Mouse (Mus musculus) forebrain, embryonic 13.5 days (tissue): ENCODE data around the gene Nsun5. TPM values are rescaled to one million over a fixed set of nuclear protein-coding genes. Genes with fewer than 3 reads are reported as not detected.
A peak's percentile ranks its signal among the peaks of the same experiment; 100 is the strongest.

Experiments
- ATAC-seq: fragments of 200-750 bp; cut with Nextera tagmentation; 2 replicates; pipeline ENCODE4 v1.8.0; 2017
- H3K27ac ChIP-seq: fragments of 300-500 bp; sonication (generic); 2 replicates; pipeline ENCODE4 v1.5.1; 2015; ENCODE audit warnings: inconsistent platforms, mild to moderate bottlenecking, moderate library complexity
- H3K27me3 ChIP-seq: fragments of 300-500 bp; sonication (generic); 2 replicates; pipeline ENCODE4 v1.6.1; 2015; ENCODE audit warnings: mild to moderate bottlenecking, inconsistent platforms
- H3K36me3 ChIP-seq: fragments of 300-500 bp; sonication (generic); 2 replicates; pipeline ENCODE4 v1.6.1; 2015; ENCODE audit warnings: mild to moderate bottlenecking, inconsistent platforms; ENCODE audit not compliant: poor library complexity, severe bottlenecking
- H3K4me1 ChIP-seq: fragments of 300-500 bp; sonication (generic); 2 replicates; pipeline ENCODE4 v1.6.1; 2015; ENCODE audit warnings: inconsistent platforms
- H3K4me2 ChIP-seq: fragments of 300-500 bp; sonication (generic); 2 replicates; pipeline ENCODE4 v1.6.1; 2015; ENCODE audit warnings: inconsistent platforms, mild to moderate bottlenecking, moderate library complexity
- H3K4me3 ChIP-seq: fragments of 300-500 bp; sonication (generic); 2 replicates; pipeline ENCODE4 v1.5.1; 2015; ENCODE audit warnings: mild to moderate bottlenecking, inconsistent platforms
- H3K9ac ChIP-seq: fragments of 300-500 bp; sonication (generic); 2 replicates; pipeline ENCODE4 v1.6.1; 2015; ENCODE audit warnings: mild to moderate bottlenecking, inconsistent platforms
- H3K9me3 ChIP-seq: fragments of 300-500 bp; sonication (generic); replicated peaks from 2 replicates; pipeline ENCODE4 v1.6.1; 2016; ENCODE audit warnings: inconsistent platforms
- WGBS: fragments of 180-500 bp; shearing (Covaris S2); methylation state at CpG from one replicate; pipeline ENCODE4 v1.1.7; 2015; 5-methylcytosine and 5-hydroxymethylcytosine counted together
- polyA plus RNA-seq: library from polyadenylated mRNA; unstranded; fragments of >200 nt; fragmentation: Nextera tagmentation; extraction: Ambion mirVana; gene quantifications from 2 replicates; pipeline ENCODE4 v1.2.1, GENCODE M21; 2015

Nsun5 gene
- 36.8 and 40.4 TPM in 2 replicates for polyA plus RNA-seq

DNA sequence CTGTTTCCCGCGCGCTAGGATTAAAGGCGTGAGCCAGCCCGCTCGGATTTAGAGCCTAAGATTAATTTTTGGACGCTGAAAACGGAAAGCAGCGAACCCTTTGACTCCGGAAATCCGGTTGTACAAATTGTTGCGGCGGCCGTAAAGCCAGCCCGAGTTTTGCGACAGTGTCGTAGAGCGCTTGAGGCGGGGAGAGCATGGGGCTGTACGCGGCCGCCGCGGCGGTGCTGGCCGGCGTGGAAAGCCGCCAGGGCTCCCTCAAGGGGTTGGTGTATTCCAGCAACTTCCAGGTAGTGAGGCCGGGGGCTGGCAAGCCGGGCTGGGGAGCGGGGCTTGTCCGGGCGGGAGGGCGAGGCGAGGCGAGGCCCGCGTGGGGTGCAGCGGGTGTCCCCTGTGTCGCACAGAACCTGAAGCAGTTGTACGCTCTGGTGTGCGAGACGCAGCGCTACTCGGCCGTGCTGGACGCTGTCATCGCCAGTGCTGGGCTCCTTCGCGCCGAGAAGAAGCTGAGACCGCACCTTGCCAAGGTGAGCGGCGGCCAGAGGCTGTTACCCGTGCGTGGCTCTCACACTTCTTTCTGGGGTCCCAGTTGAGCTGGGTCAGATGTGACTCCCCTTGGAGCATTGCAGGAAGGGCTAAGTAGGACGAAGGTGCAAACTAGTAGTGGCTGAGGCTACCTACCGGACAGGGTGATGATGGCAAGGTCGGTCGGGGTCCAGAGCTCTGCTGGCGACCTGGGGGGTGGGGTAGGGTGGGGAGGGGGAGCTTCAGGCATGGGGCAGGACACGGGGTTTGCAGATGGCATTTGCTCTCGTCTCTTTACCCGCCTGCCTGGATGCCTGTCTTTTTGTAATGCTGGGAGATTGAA is at the start of gene Nsun5:
Gene Nsun5, plus strand, starts transcription at position 167 of the 868 bp plus-strand sequence.
- H3K9ac ChIP-seq = peak within 1 kb of the TSS; percentile 93
- WGBS = 1% methylated on average over 64 of the region's 64 CpGs
- H3K4me3 ChIP-seq = peak within 1 kb of the TSS; percentile 84

DNA sequence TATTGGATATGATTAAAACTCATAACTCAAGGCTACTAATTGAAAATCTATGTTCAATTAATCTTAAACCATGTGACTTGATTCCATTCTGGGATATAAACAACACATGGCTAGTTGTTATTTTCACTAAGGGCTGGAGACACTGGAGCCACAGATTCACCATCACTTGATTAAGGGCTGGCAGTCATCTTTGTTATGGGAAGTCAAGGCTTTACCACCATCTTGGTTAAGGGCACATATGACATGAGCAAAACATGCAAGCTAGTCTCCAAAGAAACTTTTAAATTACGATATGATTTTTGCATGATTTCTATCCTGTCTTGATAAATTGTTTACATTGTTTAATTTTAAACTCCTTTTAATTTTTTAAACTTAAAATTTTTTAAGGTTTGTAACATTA is 47.6 kb upstream of the Nsun5 start:
- no peaks in the 10 kb centered on the region for H3K36me3 ChIP-seq
- no peak overlapping the region for H3K9ac ChIP-seq
- H3K27me3 ChIP-seq = no peaks in the 10 kb centered on the region
- no peaks in the 10 kb centered on the region for H3K4me1 ChIP-seq
- H3K9me3 ChIP-seq = no peaks in the 10 kb centered on the region
- no peak overlapping the region for H3K4me2 ChIP-seq
- H3K27ac ChIP-seq = no peak overlapping the region
- no peak for ATAC-seq
- no peak overlapping the region for H3K4me3 ChIP-seq
- 93% methylated on average over 1 of the region's 1 CpGs for WGBS

More for the DNA sequence above, at the start of gene Nsun5:
- H3K27me3 ChIP-seq = peaks cover 6% of the 10 kb centered on the region; the same call in 1 of the 2 replicates
- H3K4me1 ChIP-seq = peaks cover 22% of the 10 kb centered on the region
- peak within 1 kb of the TSS; percentile 70; the same call in 1 of the 2 replicates for H3K27ac ChIP-seq
- peak within 1 kb of the TSS; percentile 88 for H3K4me2 ChIP-seq
- ATAC-seq = peak; percentile 84
- no peaks in the 10 kb centered on the region for H3K9me3 ChIP-seq
- H3K36me3 ChIP-seq = peaks cover 36% of the 10 kb centered on the region

DNA sequence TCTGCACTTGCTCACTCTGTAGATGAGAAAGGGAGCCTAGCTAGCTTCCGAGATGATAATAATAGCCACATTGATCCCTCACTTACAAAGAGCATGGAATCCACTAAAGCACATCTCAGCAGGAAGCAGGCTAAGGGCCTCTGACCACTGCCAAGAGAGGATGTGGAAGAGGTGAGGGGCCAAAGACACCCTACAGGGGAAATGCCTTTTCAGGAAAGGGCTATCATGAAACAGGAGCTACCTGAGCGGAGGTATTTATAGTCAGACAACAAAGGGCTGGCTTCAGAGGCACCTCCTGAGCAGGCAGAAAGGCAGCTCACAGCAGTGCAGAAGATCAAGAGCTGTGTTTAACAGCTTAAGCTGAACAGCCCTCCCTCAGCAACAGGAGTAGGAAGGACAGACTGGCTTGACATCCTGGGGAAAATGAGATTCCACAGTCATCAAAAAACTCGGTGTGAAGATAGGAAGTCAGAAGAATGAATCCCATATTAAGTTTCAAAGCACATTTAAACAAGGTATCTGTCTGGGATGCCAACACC is 43.6 kb upstream of the Nsun5 start:
- Histone ChIP-seq H3K27ac (no peak overlapping the region), H3K9ac (no peak overlapping the region), H3K27me3 (no peaks in the 10 kb centered on the region), H3K9me3 (no peaks in the 10 kb centered on the region), H3K4me2 (no peak overlapping the region), H3K4me1 (no peaks in the 10 kb centered on the region), H3K36me3 (no peaks in the 10 kb centered on the region), H3K4me3 (no peak overlapping the region)
- 7% methylated on average over 3 of the region's 3 CpGs for WGBS
- no peak for ATAC-seq

DNA sequence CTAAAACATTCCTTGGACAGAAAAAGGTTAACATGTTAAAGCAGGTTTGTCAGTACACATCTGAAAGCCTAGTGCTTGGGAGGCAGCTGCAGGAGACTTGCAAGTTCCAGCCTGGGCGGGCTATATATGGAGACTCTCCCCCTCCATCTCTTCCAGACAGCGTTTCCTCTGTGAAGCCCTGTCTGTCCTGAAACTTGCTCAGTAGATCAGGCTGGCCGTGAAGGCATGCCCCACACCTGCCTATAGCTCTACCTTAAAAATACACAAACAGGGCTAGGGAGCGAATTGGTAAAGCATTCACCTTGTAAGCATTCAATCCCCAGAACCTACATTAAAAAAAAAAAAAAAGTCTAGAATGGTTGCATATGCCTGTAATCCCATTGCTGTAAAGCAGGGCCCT is 40.3 kb upstream of the Nsun5 start:
- no peaks in the 10 kb centered on the region for H3K27me3 ChIP-seq
- WGBS = 86% methylated on average over 4 of the region's 4 CpGs
- H3K4me2 ChIP-seq = no peak overlapping the region
- H3K4me1 ChIP-seq = no peaks in the 10 kb centered on the region
- no peaks in the 10 kb centered on the region for H3K36me3 ChIP-seq
- no peak for ATAC-seq
- H3K27ac ChIP-seq = no peak overlapping the region
- H3K9me3 ChIP-seq = no peaks in the 10 kb centered on the region
- no peak overlapping the region for H3K4me3 ChIP-seq
- no peak overlapping the region for H3K9ac ChIP-seq

DNA sequence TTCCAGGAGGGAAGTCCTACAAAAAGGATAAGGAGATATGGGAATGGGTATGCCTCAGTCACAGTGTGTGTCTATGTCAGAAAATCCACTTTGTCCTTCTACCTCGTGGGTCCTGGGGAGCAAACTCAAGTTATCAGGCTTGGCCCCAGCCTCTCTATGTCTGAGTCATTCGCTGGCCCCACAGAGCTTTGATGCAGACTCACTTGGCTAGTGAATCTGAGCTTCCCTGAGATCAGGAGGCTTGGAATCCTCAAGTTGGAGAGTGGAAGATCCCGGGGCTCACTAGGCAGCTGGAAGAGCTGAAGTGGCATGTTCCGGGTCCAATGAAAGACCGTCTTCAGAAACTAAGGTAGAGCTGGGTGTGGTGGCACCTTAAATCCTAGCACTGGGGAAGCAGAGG is 39.6 kb upstream of the Nsun5 start:
- Histone ChIP-seq H3K9ac (no peak overlapping the region), H3K9me3 (no peaks in the 10 kb centered on the region), H3K4me3 (no peak overlapping the region), H3K4me2 (no peak overlapping the region), H3K36me3 (no peaks in the 10 kb centered on the region), H3K27me3 (no peaks in the 10 kb centered on the region), H3K4me1 (no peaks in the 10 kb centered on the region), H3K27ac (no peak overlapping the region)
- no peak for ATAC-seq
- WGBS = 84% methylated on average over 5 of the region's 5 CpGs

DNA sequence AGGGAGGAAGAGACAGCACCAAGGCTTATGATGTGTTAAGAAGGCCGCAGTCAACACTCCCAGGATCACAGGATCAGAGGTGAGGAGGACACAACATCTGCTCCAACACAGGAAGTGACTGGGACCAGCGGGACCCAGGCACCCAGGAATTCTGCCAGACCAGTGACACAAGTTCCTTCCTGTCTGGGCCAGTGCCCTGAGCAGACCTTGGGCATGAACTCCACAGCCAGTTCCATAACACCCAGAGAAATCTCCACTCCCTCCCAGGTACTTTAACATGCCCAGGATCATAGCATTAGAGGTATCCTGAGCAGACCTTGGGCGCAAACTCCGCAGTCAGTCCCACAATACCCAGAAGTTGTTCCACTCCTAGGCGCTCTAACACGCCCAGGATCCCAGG is 38.6 kb upstream of the Nsun5 start:
- H3K9me3 ChIP-seq = no peaks in the 10 kb centered on the region
- no peaks in the 10 kb centered on the region for H3K36me3 ChIP-seq
- no peaks in the 10 kb centered on the region for H3K4me1 ChIP-seq
- H3K4me3 ChIP-seq = no peak overlapping the region
- ATAC-seq = no peak
- H3K4me2 ChIP-seq = no peak overlapping the region
- no peaks in the 10 kb centered on the region for H3K27me3 ChIP-seq
- H3K9ac ChIP-seq = no peak overlapping the region
- WGBS = 93% methylated on average over 6 of the region's 6 CpGs
- no peak overlapping the region for H3K27ac ChIP-seq

DNA sequence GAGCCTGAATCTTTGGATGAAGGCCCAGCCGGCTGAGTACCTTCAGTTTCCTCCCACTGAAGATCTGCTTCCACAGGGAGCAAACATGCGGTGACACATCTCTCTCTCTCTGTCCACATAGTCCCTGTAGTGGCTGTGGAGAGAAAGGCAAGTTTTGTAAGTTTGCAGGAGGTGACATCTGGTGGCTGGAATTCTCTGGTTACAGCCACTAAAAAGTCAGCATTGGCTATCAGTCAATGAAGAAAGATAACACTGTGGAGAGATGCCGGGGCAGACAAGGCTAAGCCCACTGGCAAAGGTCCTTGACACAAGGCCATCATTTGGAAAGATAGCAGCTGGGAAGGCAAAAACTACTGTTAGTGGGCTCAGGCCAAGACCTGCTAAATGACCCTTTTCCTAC is 32.2 kb upstream of the Nsun5 start:
- no peaks in the 10 kb centered on the region for H3K9me3 ChIP-seq
- no peak overlapping the region for H3K9ac ChIP-seq
- H3K4me2 ChIP-seq = no peak overlapping the region
- no peaks in the 10 kb centered on the region for H3K4me1 ChIP-seq
- H3K27me3 ChIP-seq = no peaks in the 10 kb centered on the region
- no peak overlapping the region for H3K27ac ChIP-seq
- no peak overlapping the region for H3K4me3 ChIP-seq
- no peak for ATAC-seq
- 73% methylated on average over 3 of the region's 3 CpGs for WGBS
- H3K36me3 ChIP-seq = no peaks in the 10 kb centered on the region

DNA sequence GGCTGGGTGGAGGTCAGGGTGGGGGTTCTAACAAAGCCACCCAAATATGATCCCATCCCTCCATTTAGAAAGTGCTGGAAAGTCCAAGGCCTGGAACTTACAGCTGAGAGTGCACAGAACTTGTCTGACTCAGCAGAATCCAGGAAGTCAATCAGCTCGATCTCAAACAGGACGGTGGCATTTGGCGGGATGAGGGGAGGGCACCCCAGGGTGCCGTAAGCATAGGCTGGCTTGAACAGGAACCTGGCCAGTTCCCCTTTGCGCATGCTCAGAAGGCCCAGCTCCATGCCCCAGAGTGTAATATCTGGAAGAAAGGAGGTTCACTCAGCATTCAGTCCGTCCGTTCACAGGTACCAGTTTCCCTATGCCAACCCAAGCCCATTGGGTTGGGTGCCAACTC is 23.8 kb upstream of the Nsun5 start:
- 86% methylated on average over 7 of the region's 7 CpGs for WGBS
- Histone ChIP-seq H3K4me2 (no peak overlapping the region), H3K27me3 (no peaks in the 10 kb centered on the region), H3K36me3 (no peaks in the 10 kb centered on the region), H3K4me3 (no peak overlapping the region), H3K9ac (no peak overlapping the region), H3K27ac (no peak overlapping the region), H3K4me1 (no peaks in the 10 kb centered on the region), H3K9me3 (no peaks in the 10 kb centered on the region)
- no peak for ATAC-seq

DNA sequence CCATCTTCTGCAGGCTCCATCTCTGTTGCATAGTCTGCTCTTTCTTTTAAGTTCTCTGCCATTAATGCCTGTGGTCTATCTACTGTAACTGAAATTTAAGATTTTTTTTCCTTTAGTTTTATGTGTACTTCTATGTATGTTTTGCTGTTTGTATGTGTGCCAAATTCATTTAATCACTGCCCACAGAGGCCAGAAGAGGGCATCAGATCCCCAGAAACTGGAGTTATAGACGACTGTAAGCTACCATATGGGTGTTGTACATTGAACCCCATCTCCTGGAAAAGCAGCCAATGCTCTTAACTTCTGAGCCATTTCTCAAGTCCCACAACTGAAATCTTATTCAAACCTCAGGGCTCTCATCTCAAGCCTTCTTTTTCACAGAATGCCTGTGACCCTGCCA is 23.3 kb upstream of the Nsun5 start:
- H3K4me2 ChIP-seq = no peak overlapping the region
- no peak overlapping the region for H3K9ac ChIP-seq
- ATAC-seq = no peak
- H3K27ac ChIP-seq = no peak overlapping the region
- WGBS = 17% methylated on average over 1 of the region's 1 CpGs
- no peak overlapping the region for H3K4me3 ChIP-seq
- H3K9me3 ChIP-seq = no peaks in the 10 kb centered on the region
- H3K36me3 ChIP-seq = no peaks in the 10 kb centered on the region
- H3K27me3 ChIP-seq = no peaks in the 10 kb centered on the region
- H3K4me1 ChIP-seq = no peaks in the 10 kb centered on the region

DNA sequence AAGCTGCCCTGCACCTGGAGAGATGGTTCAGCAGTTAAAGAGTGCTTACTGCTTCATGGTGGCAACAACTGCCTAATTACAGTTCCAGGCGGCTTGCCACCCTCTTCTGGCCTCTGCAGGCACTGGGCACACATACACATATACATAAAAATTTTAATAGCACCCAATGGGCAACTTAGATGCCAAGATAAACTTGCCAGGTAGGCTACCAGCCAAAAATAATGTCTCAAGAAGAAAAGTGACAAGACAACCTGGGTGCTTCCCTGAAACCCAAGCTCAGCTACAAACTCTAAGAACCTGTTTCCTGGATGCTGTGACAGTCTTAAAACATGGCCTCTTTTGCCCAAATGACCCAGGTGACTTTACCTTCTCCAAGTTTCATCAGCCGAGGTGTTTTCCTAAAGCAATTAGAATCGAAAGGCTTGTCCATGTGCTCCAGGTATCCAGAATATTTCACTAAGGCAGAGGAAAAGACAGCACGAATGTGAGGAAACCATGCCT is 22.2 kb upstream of the Nsun5 start:
- no peak overlapping the region for H3K27ac ChIP-seq
- H3K4me3 ChIP-seq = no peak overlapping the region
- no peaks in the 10 kb centered on the region for H3K9me3 ChIP-seq
- no peak overlapping the region for H3K9ac ChIP-seq
- H3K4me2 ChIP-seq = no peak overlapping the region
- WGBS = 67% methylated on average over 4 of the region's 4 CpGs
- ATAC-seq = no peak
- H3K4me1 ChIP-seq = no peaks in the 10 kb centered on the region
- H3K36me3 ChIP-seq = no peaks in the 10 kb centered on the region
- H3K27me3 ChIP-seq = 0 out of 2 replicates have a peak, but pooled peaks cover 2% of the 10 kb centered on the region

DNA sequence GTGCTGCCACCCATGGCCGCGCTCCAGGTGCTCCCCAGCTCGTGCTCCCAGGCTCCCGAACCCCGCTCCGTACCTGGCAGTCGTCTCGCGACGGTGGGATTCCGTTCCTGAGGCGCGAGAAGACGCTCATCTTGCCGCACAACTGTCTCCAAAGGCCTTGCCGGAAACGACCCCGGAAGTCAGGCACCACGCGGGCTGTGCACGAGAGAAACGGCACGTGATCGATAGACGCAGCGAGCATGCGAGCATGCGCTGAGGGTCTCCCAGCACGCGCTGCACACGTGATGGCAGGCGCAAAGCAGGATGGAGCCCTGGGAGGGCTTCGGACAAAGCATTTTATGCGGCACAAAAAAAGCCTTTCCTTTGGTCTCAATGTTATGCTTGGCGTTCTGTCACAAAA is 19.9 kb upstream of the Nsun5 start, which contains the start of gene Fkbp6:
Gene Fkbp6, minus strand, starts transcription at position 183 of the 400 bp plus-strand sequence.
- Histone ChIP-seq H3K27ac (no peak within 1 kb of the TSS), H3K27me3 (peaks cover 11% of the 10 kb centered on the region), H3K9me3 (no peaks in the 10 kb centered on the region), H3K4me3 (no peak within 1 kb of the TSS), H3K4me1 (no peaks in the 10 kb centered on the region), H3K4me2 (no peak within 1 kb of the TSS), H3K9ac (no peak within 1 kb of the TSS), H3K36me3 (no peaks in the 10 kb centered on the region)
- no peak for ATAC-seq
- 91% methylated on average over 35 of the region's 35 CpGs for WGBS

DNA sequence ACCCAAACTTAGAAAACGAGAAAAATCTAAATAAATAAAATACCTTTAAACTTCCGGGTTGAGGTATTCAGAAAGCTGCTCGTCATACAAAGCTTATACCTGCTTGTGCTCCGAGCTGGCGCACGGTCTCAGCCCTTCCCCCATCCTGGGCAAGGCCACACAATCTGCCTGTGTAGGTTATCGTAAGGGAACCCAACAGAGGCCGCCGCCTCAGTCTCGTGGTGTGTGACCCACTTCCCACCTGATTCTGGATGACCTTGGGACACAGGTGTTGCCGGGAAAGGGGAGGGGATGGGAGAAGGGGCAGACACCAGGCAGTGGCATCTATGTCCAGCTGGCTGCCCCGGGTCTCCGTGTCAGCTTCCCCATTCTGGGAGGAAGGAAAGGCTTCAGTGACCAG is 18.1 kb upstream of the Nsun5 start:
- Histone ChIP-seq H3K36me3 (no peaks in the 10 kb centered on the region), H3K4me3 (no peak overlapping the region), H3K27ac (no peak overlapping the region), H3K27me3 (peaks cover 11% of the 10 kb centered on the region), H3K9ac (no peak overlapping the region), H3K9me3 (no peaks in the 10 kb centered on the region), H3K4me2 (no peak overlapping the region), H3K4me1 (no peaks in the 10 kb centered on the region)
- ATAC-seq = no peak
- WGBS = 86% methylated on average over 13 of the region's 13 CpGs
